Mouse (Mus musculus) hindbrain, embryonic 11.5 days (tissue): ENCODE data around the gene Itsn1. TPM values are rescaled to one million over a fixed set of nuclear protein-coding genes. Genes with fewer than 3 reads are reported as not detected.

Experiments
- ATAC-seq: fragments of 200-750 bp; cut with Nextera tagmentation; 2 replicates; pipeline ENCODE4 v1.8.0; 2017; ENCODE audit warnings: mild to moderate bottlenecking, moderate TSS enrichment, moderate library complexity; ENCODE audit not compliant: low FRiP score
- DNase-seq: peaks from one replicate; pipeline ENCODE4 v3.0.0-alpha.2; 2015; ENCODE audit warnings: low spot score
- H3K27ac ChIP-seq: fragments of 300-500 bp; sonication (generic); 2 replicates; pipeline ENCODE4 v1.5.1; 2014; ENCODE audit warnings: mild to moderate bottlenecking, low read depth, low read length
- H3K27me3 ChIP-seq: fragments of 300-500 bp; sonication (generic); 2 replicates; pipeline ENCODE4 v1.6.1; 2014; ENCODE audit warnings: mild to moderate bottlenecking, low read length, moderate library complexity, mixed read lengths; ENCODE audit not compliant: control insufficient read depth, insufficient read depth
- H3K36me3 ChIP-seq: fragments of 300-500 bp; sonication (generic); 2 replicates; pipeline ENCODE4 v1.6.1; 2014; ENCODE audit warnings: mild to moderate bottlenecking, low read length, moderate library complexity, mixed read lengths; ENCODE audit not compliant: control insufficient read depth, insufficient read depth
- H3K4me1 ChIP-seq: fragments of 300-500 bp; sonication (generic); replicated peaks from 2 replicates; pipeline ENCODE4 v1.6.1; 2014; ENCODE audit warnings: low read length, mixed read lengths; ENCODE audit not compliant: control insufficient read depth, insufficient read depth
- H3K4me2 ChIP-seq: fragments of 300-500 bp; sonication (generic); replicated peaks from 2 replicates; pipeline ENCODE4 v1.6.1; 2014; ENCODE audit warnings: mild to moderate bottlenecking, low read depth, low read length
- H3K4me3 ChIP-seq: fragments of 300-500 bp; sonication (generic); 2 replicates; pipeline ENCODE4 v1.5.1; 2014; ENCODE audit warnings: low read depth, low read length
- H3K9ac ChIP-seq: fragments of 300-500 bp; sonication (generic); 2 replicates; pipeline ENCODE4 v1.6.1; 2014; ENCODE audit warnings: low read depth, low read length
- H3K9me3 ChIP-seq: fragments of 300-500 bp; sonication (generic); 2 replicates; pipeline ENCODE4 v1.6.1; 2016; ENCODE audit warnings: low read length; ENCODE audit not compliant: control insufficient read depth
- WGBS: fragments of 180-500 bp; shearing (Covaris S2); extraction: QIAGEN DNeasy Blood & Tissue Kit; methylation state at CpG from one replicate; pipeline ENCODE4 v1.1.7; 2014; 5-methylcytosine and 5-hydroxymethylcytosine counted together
- polyA plus RNA-seq: library from polyadenylated mRNA; unstranded; fragments of >200 nt; fragmentation: Nextera tagmentation; extraction: Ambion mirVana; gene quantifications from 2 replicates; pipeline ENCODE4 v1.2.1, GENCODE M21; 2014

The Itsn1 gene
- polyA plus RNA-seq, 1 experiment from 2014 or later = 61.1 TPM

GRCm38 (mm10) chr16:91738505-91738904 is 9.4 kb downstream of the Itsn1 start:
- no peak overlapping the region for H3K4me3 ChIP-seq
- peaks cover 4% of the 10 kb centered on the region for H3K4me1 ChIP-seq
- no peaks in the 10 kb centered on the region for H3K9me3 ChIP-seq
- no peak overlapping the region for H3K27ac ChIP-seq
- H3K9ac ChIP-seq = no peak overlapping the region
- no peak for ATAC-seq
- DNase-seq = no peak
- no peak overlapping the region for H3K4me2 ChIP-seq
- WGBS = 88% methylated on average over 6 of the region's 6 CpGs
- no peaks in the 10 kb centered on the region for H3K36me3 ChIP-seq
- H3K27me3 ChIP-seq = no peaks in the 10 kb centered on the region

- DNase-seq (no peak), ATAC-seq (no peak)
- H3K4me2 ChIP-seq = no peak overlapping the region
- no peak overlapping the region for H3K9ac ChIP-seq
- no peaks in the 10 kb centered on the region for H3K9me3 ChIP-seq
- H3K4me1 ChIP-seq = peaks cover 4% of the 10 kb centered on the region; the same call in 1 of the 2 replicates
- no peak overlapping the region for H3K4me3 ChIP-seq
- no peak overlapping the region for H3K27ac ChIP-seq
- no peaks in the 10 kb centered on the region for H3K27me3 ChIP-seq
- no peaks in the 10 kb centered on the region for H3K36me3 ChIP-seq
- WGBS = 62% methylated on average over 8 of the region's 8 CpGs
Measured at GRCm38 (mm10) chr16:91740184-91740917, 11.3 kb downstream of the Itsn1 start.

- Histone ChIP-seq H3K4me1 (peaks cover 4% of the 10 kb centered on the region; the same call in 1 of the 2 replicates), H3K27ac (no peak overlapping the region), H3K4me2 (no peak overlapping the region), H3K9ac (no peak overlapping the region), H3K4me3 (no peak overlapping the region), H3K9me3 (no peaks in the 10 kb centered on the region), H3K36me3 (no peaks in the 10 kb centered on the region), H3K27me3 (no peaks in the 10 kb centered on the region)
- WGBS = 56% methylated on average over 7 of the region's 7 CpGs
- no peak for ATAC-seq
- no peak for DNase-seq
Measured at GRCm38 (mm10) chr16:91740918-91741255, 11.8 kb downstream of the Itsn1 start.

GRCm38 (mm10) chr16:91743055-91743454 is 14.0 kb downstream of the Itsn1 start:
- H3K4me1 ChIP-seq = peaks cover 2% of the 10 kb centered on the region; the same call in 1 of the 2 replicates
- H3K27me3 ChIP-seq = no peaks in the 10 kb centered on the region
- H3K9me3 ChIP-seq = no peaks in the 10 kb centered on the region
- H3K27ac ChIP-seq = no peak overlapping the region
- no peak for ATAC-seq
- no peak overlapping the region for H3K4me3 ChIP-seq
- no peaks in the 10 kb centered on the region for H3K36me3 ChIP-seq
- H3K9ac ChIP-seq = no peak overlapping the region
- WGBS = 75% methylated on average over 7 of the region's 7 CpGs
- DNase-seq = no peak
- no peak overlapping the region for H3K4me2 ChIP-seq

GRCm38 (mm10) chr16:91746101-91746950 is 17.2 kb downstream of the Itsn1 start:
- ATAC-seq = no peak
- Histone ChIP-seq H3K9ac (no peak overlapping the region), H3K36me3 (no peaks in the 10 kb centered on the region), H3K27ac (no peak overlapping the region), H3K27me3 (no peaks in the 10 kb centered on the region), H3K9me3 (no peaks in the 10 kb centered on the region), H3K4me3 (no peak overlapping the region), H3K4me1 (no peaks in the 10 kb centered on the region), H3K4me2 (no peak overlapping the region)
- 60% methylated on average over 14 of the region's 14 CpGs for WGBS
- peak; percentile 37 for DNase-seq

GRCm38 (mm10) chr16:91747567-91747966 is 18.5 kb downstream of the Itsn1 start:
- no peak for ATAC-seq
- Histone ChIP-seq H3K36me3 (no peaks in the 10 kb centered on the region), H3K4me2 (no peak overlapping the region), H3K9me3 (no peaks in the 10 kb centered on the region), H3K27ac (no peak overlapping the region), H3K4me3 (no peak overlapping the region), H3K27me3 (no peaks in the 10 kb centered on the region), H3K4me1 (no peaks in the 10 kb centered on the region), H3K9ac (no peak overlapping the region)
- DNase-seq = no peak
- 89% methylated on average over 6 of the region's 6 CpGs for WGBS

- Histone ChIP-seq H3K9me3 (no peaks in the 10 kb centered on the region), H3K27me3 (no peaks in the 10 kb centered on the region), H3K4me1 (no peaks in the 10 kb centered on the region; the same call in 1 of the 2 replicates), H3K4me2 (no peak overlapping the region), H3K36me3 (no peaks in the 10 kb centered on the region), H3K27ac (no peak overlapping the region), H3K4me3 (no peak overlapping the region), H3K9ac (no peak overlapping the region)
- ATAC-seq (no peak), DNase-seq (no peak)
- WGBS = 79% methylated on average over 13 of the region's 13 CpGs
Measured at GRCm38 (mm10) chr16:91751644-91752385, 22.7 kb downstream of the Itsn1 start.

- Histone ChIP-seq H3K27ac (no peak overlapping the region), H3K36me3 (no peaks in the 10 kb centered on the region), H3K9me3 (no peaks in the 10 kb centered on the region), H3K4me3 (no peak overlapping the region), H3K27me3 (no peaks in the 10 kb centered on the region), H3K9ac (no peak overlapping the region), H3K4me2 (no peak overlapping the region), H3K4me1 (no peaks in the 10 kb centered on the region; the same call in 1 of the 2 replicates)
- DNase-seq = no peak
- ATAC-seq = no peak
- WGBS = 90% methylated on average over 4 of the region's 4 CpGs
Measured at GRCm38 (mm10) chr16:91753611-91754010, 24.5 kb downstream of the Itsn1 start.
